Mouse (Mus musculus): ENCODE data around the gene Bcl7b. TPM values are rescaled to one million over a fixed set of nuclear protein-coding genes. Genes with fewer than 3 reads are reported as not detected.

Gene Bcl7b
- 51.5 and 67.6 TPM in 2 replicates for polyA plus RNA-seq (2015; fragmentation: Nextera tagmentation; extraction: Ambion mirVana)

DNA sequence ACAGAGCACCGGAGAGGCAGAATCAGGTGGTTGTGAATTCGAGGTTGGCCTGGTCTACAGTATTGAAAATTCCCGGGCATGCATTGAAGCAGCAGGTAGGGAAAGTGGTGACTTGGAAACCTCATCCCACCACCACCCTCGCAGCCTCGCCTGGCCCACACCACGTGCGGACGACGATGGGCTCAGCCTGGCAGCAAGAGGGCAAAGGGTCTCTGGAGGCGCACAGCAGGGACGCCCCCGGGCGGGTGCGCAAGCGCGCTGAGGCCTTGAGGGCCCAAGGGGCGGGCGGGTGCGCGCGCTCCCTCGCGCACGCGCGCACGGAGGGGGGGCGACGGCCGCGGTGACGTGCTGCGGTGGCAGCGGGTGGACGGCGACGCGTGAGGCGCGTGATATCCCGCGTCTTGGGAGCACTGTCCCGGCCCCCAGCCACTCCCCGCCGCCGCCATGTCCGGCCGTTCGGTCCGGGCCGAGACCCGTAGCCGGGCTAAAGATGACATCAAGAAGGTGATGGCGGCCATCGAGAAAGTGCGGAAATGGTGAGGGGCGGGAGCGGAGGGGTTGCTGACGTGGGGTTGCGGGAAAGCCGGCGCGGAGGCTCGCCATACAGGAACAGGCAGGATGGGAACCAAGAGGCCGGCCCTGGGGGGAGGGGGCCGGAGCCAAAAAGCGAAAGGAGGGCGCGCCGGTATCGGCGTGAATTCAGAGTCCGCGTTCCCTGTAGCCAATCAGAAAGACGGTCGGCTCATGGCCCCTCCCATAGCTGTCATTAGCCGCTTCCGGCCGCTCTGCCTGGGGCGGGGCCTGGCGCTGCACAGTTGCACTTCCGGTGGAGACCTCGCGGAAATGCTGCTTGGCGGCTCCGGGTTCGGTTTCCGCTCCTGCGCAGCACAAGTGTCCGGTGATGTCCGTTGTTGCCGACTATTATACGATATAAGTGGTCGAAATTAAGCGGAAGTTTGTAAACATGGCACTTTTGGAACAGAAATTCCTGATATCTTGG is at the start of gene Bcl7b:
TSS of gene Bcl7b (plus strand) at position 221 of the 1,000 bp plus-strand sequence.

DNA sequence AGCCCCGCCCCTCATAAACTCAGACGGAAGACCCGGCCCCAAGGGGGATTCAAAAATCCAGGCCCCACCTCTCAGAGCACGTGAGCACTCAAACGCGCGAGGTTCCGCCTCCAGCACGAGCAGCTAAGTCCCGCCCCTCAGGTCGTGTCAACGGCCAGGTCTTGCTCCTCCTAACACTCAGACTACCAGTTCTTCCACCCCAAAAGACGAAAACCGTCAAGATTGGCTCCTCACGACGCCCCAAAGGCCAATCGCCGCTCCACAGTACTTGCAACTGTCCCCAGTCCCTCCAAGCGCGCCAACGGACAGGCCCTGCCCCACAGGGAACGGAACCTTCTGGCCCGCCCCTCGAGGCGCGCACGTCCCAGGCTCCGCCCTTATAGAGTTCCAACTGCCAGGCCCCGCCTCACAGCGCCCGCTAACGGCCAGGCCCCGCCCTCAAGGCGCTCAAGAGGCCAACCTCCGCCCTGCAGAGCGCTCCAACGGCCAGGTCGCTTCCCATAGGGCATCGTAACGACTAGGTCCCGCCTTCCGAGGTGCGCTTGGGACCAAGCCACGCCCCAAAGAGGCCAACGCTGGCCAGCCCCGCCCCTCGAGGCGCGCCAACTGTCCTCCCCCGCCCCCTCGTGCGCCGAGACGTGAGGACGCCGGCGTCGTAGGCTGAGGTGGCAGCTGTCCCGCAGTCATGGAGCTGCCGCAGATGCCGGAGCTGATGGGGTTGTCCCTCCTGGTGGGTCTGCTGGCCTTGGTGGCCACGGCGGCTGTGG is 18.8 kb upstream of the Bcl7b start, which contains the start of gene Tbl2:
TSS of gene Tbl2 (plus strand) at position 605 of the 767 bp plus-strand sequence.

DNA sequence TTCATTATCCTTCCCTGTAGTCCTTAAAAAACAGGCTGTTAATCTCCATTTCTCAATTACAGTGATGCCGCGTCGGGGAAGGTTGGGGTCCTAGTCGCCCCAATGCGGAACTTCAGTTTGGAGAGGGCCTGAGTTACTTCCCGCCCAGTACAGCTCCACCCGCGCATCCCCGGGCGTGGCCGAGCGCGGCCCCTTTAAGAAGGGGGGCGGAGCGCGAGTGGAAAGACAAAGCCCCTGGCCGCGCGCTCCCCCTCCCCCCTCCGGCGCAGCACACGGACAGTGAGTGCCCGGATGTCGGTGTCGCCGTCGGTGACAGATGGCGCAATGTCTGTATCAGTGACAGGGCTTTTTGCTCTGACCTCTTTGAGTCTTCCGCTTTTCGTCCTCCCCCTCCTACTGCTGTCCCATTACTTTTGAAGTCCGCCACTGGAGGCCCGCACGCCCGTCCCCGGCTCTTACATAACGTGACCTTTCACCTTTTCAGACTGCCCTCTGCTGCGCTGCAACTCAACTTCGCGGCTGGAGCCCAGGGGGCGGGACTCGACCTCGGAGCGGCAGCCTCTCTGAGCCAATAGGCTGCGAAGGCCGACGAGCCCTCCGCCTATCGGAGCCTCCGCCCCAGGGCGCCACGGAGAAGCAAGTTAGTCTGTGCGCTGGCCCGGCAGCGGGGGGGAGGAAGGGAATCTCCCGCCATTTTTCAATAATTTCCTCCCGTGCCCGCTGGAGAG is 18.7 kb downstream of the Bcl7b start, which contains the start of gene Baz1b:
TSS of gene Baz1b (plus strand) at position 644 of the 728 bp plus-strand sequence.

Small RNA genes lying within 50 kb of the gene (microRNA-seq; reads per million reads assigned to microRNA genes)
- gene Gm25315 (ENCODE audit: borderline replicate concordance, insufficient number of aligned reads) = not detected

Other genes starting within 250 kb of the Bcl7b start
- gene Mettl27, start 235.9 kb upstream of the Bcl7b start, polyA plus RNA-seq (2015; fragmentation: Nextera tagmentation; extraction: Ambion mirVana) = 25.2 and 47.8 TPM in 2 replicates
- gene Cldn4, start 221.3 kb upstream of the Bcl7b start, polyA plus RNA-seq (2015; fragmentation: Nextera tagmentation; extraction: Ambion mirVana) = 0.74 and 1.8 TPM in 2 replicates
- gene Cldn3, start 182.1 kb upstream of the Bcl7b start, polyA plus RNA-seq (2015; fragmentation: Nextera tagmentation; extraction: Ambion mirVana) = 9.2 and 9.9 TPM in 2 replicates
- gene Abhd11, start 159.1 kb upstream of the Bcl7b start, polyA plus RNA-seq (2015; fragmentation: Nextera tagmentation; extraction: Ambion mirVana) = 50.6 and 73.8 TPM in 2 replicates
- 16.5 and 23.9 TPM in 2 replicates for gene Stx1a, start 144.8 kb upstream of the Bcl7b start, polyA plus RNA-seq (2015; fragmentation: Nextera tagmentation; extraction: Ambion mirVana)
- gene Dnajc30, start 104.1 kb upstream of the Bcl7b start, polyA plus RNA-seq (2015; fragmentation: Nextera tagmentation; extraction: Ambion mirVana) = 28.7 and 44.2 TPM in 2 replicates
- 49.9 and 70.9 TPM in 2 replicates for gene Bud23, start 103.3 kb upstream of the Bcl7b start, polyA plus RNA-seq (2015; fragmentation: Nextera tagmentation; extraction: Ambion mirVana)
- gene Vps37d, start 90.0 kb upstream of the Bcl7b start, polyA plus RNA-seq (2015; fragmentation: Nextera tagmentation; extraction: Ambion mirVana) = 9.5 and 14.7 TPM in 2 replicates
- 3.0 and 7.7 TPM in 2 replicates for gene Mlxipl, start 78.4 kb upstream of the Bcl7b start, polyA plus RNA-seq (2015; fragmentation: Nextera tagmentation; extraction: Ambion mirVana)
- gene Tbl2, start 18.6 kb upstream of the Bcl7b start, polyA plus RNA-seq (2015; fragmentation: Nextera tagmentation; extraction: Ambion mirVana) = 8.7 and 12.8 TPM in 2 replicates
- gene Baz1b, start 19.0 kb downstream of the Bcl7b start, polyA plus RNA-seq (2015; fragmentation: Nextera tagmentation; extraction: Ambion mirVana) = 13.8 and 15.8 TPM in 2 replicates
- 0.77 and 1.6 TPM in 2 replicates for gene Fzd9, start 82.9 kb downstream of the Bcl7b start, polyA plus RNA-seq (2015; fragmentation: Nextera tagmentation; extraction: Ambion mirVana)
- gene Fkbp6, start 181.8 kb downstream of the Bcl7b start, polyA plus RNA-seq (2015; fragmentation: Nextera tagmentation; extraction: Ambion mirVana) = 0.17 TPM in 1 of 2 replicates, not detected in the other
- gene Trim50, start 185.0 kb downstream of the Bcl7b start, polyA plus RNA-seq (2015; fragmentation: Nextera tagmentation; extraction: Ambion mirVana) = not detected in 2 replicates
- gene Nsun5, start 201.7 kb downstream of the Bcl7b start, polyA plus RNA-seq (2015; fragmentation: Nextera tagmentation; extraction: Ambion mirVana) = 12.1 and 14.8 TPM in 2 replicates
- gene Pom121, start 226.3 kb downstream of the Bcl7b start, polyA plus RNA-seq (2015; fragmentation: Nextera tagmentation; extraction: Ambion mirVana) = 6.0 and 6.6 TPM in 2 replicates